In the genomic region with DNA sequence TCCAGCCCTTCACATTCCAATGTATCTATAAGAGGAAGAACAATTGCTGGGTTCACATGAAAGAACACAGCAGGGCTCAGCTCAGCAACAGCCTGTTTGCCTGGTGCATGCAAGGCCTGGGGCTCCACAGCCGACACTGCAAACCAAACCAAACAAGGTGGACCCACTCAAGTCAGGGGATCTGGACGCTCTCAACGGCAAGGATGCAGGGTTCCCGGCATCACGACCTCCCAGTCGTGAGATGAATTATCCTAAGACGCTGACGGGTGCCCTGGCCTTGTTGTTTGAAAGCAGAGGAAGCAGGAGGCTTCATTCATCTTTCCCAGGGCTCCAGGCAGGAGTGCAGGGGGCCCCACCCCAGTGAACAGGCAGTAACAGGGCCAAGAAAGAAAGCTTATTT, we compare ENCODE assay signal across 19 mouse cellular contexts. TPM values are rescaled to one million over a fixed set of nuclear protein-coding genes. Genes with fewer than 3 reads are reported as not detected.
DNase-seq lines count a peak whose midpoint lies in the region; TF ChIP-seq lines count a peak whose summit lies in the region.
"Had no signal": no experiment of that assay in that cellular context is flagged by ENCODE, and none has a peak within 500 bp of the region (broad histone marks: within the 10 kb centered on the region; RNA-seq: fewer than 3 reads in every experiment).

No protein-coding gene starts in this region.

- H3K9ac ChIP-seq in ES-E14 (ENCODE audit: insufficient read depth, low read depth, low read length, poor library complexity, severe bottlenecking): peak overlapping the region; percentile 38; the same call in 1 of the 2 replicates
- H3K9ac ChIP-seq: embryonic facial prominence, embryonic 12.5 days; forebrain, embryonic 13.5 days; forebrain, embryonic 15.5 days; forebrain, postnatal 0 days had no signal

- H3K4me3 ChIP-seq in E14TG2a.4 (replicated peaks; ENCODE audit: low read length) (peak overlapping the region; percentile 43), ES-E14 (ENCODE audit: insufficient read depth in 1 of 2, low read depth in 1 of 2, low read length in 2 of 2, poor library complexity in 1 of 2, severe bottlenecking in 1 of 2) (no peak overlapping the region)
- H3K4me3 ChIP-seq: embryonic facial prominence, embryonic 10.5 days; embryonic facial prominence, embryonic 12.5 days; forebrain, embryonic 13.5 days; forebrain, embryonic 15.5 days had no signal

- intact Hi-C loops in heart, postnatal 36 days (cut with DNase I): loop anchor here (10.0 kb wide), 1 partner anchor 359 kb away; no protein-coding TSS in a partner anchor

- H3K36me3 ChIP-seq in E14TG2a.4 (ENCODE audit: insufficient read depth, low read length) (0 out of 2 replicates have a peak, but pooled peaks cover 1% of the 10 kb centered on the region), ES-E14 (ENCODE audit: control insufficient read depth, insufficient read depth, low read length, poor library complexity, severe bottlenecking) (no peaks in the 10 kb centered on the region)
- H3K36me3 ChIP-seq: embryonic facial prominence, embryonic 10.5 days; embryonic facial prominence, embryonic 12.5 days; forebrain, embryonic 15.5 days had no signal

- H3K9me3 ChIP-seq in E14TG2a.4 (ENCODE audit: low read length) (no peaks in the 10 kb centered on the region), ES-E14 (ENCODE audit: control insufficient read depth, insufficient read depth, low read depth, low read length) (no peaks in the 10 kb centered on the region)
- H3K9me3 ChIP-seq: embryonic facial prominence, embryonic 10.5 days; embryonic facial prominence, embryonic 12.5 days; forebrain, embryonic 13.5 days; forebrain, embryonic 15.5 days had no signal

- in situ Hi-C loops in ES-E14 (cut with MboI; ENCODE audit: low sequenced_read_pairs in 2 of 2, unreplicated experiment in 2 of 2): no loop called here

- peak overlapping the region; percentile 54; the same call in 1 of the 2 replicates for H3K27ac ChIP-seq in ES-E14 (ENCODE audit: insufficient read depth, low read depth, low read length, poor library complexity, severe bottlenecking)
- H3K27ac ChIP-seq: embryonic facial prominence, embryonic 10.5 days; embryonic facial prominence, embryonic 12.5 days; forebrain, embryonic 13.5 days; forebrain, embryonic 15.5 days had no signal

- no peaks in the 10 kb centered on the region for H3K27me3 ChIP-seq in E14TG2a.4 (ENCODE audit: insufficient read depth, low read length)
- H3K27me3 ChIP-seq: embryonic facial prominence, embryonic 12.5 days; forebrain, embryonic 15.5 days had no signal

- peak; percentile 87 for DNase-seq in heart, adult 11 months
- DNase-seq in heart, postnatal 36 days: no peak
- no peak for DNase-seq in ES-E14 (ENCODE audit: low read depth, low spot score)
- DNase-seq in cerebellum, postnatal 25 days: no peak
- DNase-seq: adrenal gland, adult 2 months; adrenal gland, postnatal 10 days; adrenal gland, postnatal 25 days; B cell, adult 2 months; cerebellum, adult 11 months; cerebellum, adult 18-20 months; cerebellum, adult 8-10 months; cerebellum, adult 9-11 months; cerebellum, postnatal 14 days; forebrain, postnatal 0 days had no signal

- H3K4me1 ChIP-seq in E14TG2a.4 (replicated peaks; ENCODE audit: low read depth, low read length): peaks cover 68% of the 10 kb centered on the region
- peaks cover 6 to 26% of the 10 kb centered on the region in 2 experiments for H3K4me1 ChIP-seq in ES-E14 (ENCODE audit: control insufficient read depth in 2 of 2, insufficient read depth in 2 of 2, low read length in 2 of 2, poor library complexity in 1 of 2)

- no peak for TF ChIP-seq CTCF in E14TG2a.4 (conservative IDR thresholded peaks at IDR 0.05; ENCODE audit: low read length)

TF ChIP-seq in ES-E14, 5 proteins besides CTCF, POLR2A, EP300 and RAD21:
- no peak for TF ChIP-seq ZNF384 (IDR thresholded peaks at IDR 0.05; ENCODE audit: low read depth, low read length)
- TF ChIP-seq MAFK (IDR thresholded peaks at IDR 0.05; ENCODE audit: insufficient read depth, low read depth, low read length): no peak

RNA-seq across cellular contexts. Expression of gene Slc2a8, which starts 4.0 kb away (rescaled TPM):
- 10 to 100 TPM; 18.3 to 26.7 TPM for total RNA-seq in heart, postnatal 36 days (2021)
- 25.7 and 77.9 TPM in 2 replicates for total RNA-seq in ES-E14 (2012; rRNA removed)

RNA-seq across cellular contexts. Expression of gene Lrsam1, which starts 24.4 kb away (rescaled TPM):
- 10 to 100 TPM; 14.1 to 17.0 TPM for total RNA-seq in heart, postnatal 36 days (2021)
- 16.7 and 27.7 TPM in 2 replicates for total RNA-seq in ES-E14 (2012; rRNA removed)

RNA-seq across cellular contexts. Expression of gene Rpl12, which starts 24.5 kb away (rescaled TPM):
- total RNA-seq in heart, postnatal 36 days (2021): 10 to 100 TPM; 56.4 to 65.9 TPM
- total RNA-seq in ES-E14 (2012; rRNA removed): 2,117 and 2,535 TPM in 2 replicates

Comparison
In these comparisons a context has a peak if more than half of its experiments do, and no peak if none do; other contexts are left out.
1. RNA of gene Rpl12, which starts 24.5 kb away (total RNA-seq): 2,117 to 2,535 TPM in ES-E14; 56.4 to 65.9 TPM in heart, postnatal 36 days; every median in the first group is over 10 times any median in the second.